Mouse (Mus musculus) ES-Bruce4 (cell line): ENCODE measurements around the gene Gm13697.
"Not testable (repeated sequence)": the region's sequence is repeated elsewhere in the genome, so short reads cannot be mapped to it uniquely, and the experiment has no call there.

ENCODE experiments used
- EP300 ChIP-seq: IDR thresholded peaks from 2 replicates; pipeline ENCODE4 v1.6.1; 2011; ENCODE audit warnings: low read depth, low read length; ENCODE audit not compliant: insufficient read depth
- POLR2A ChIP-seq: IDR thresholded peaks from one replicate; pipeline ENCODE4 v1.8.1; 2011; ENCODE audit warnings: low read length; ENCODE audit not compliant: insufficient read depth

- not testable (repeated sequence) for TF ChIP-seq EP300, POLR2A
Measured at GRCm38 (mm10) chr2:83978633-83979032, 5.9 kb upstream of the Gm13697 start, which contains the start of gene Gm13694.
